Mouse (Mus musculus) hindbrain, embryonic 15.5 days (tissue): Measurements from ENCODE around the gene Gadd45b. TPM values are rescaled to one million over a fixed set of nuclear protein-coding genes. Genes with fewer than 3 reads are reported as not detected.
A peak's percentile ranks its signal among the peaks of the same experiment; 100 is the strongest.

Source experiments
- ATAC-seq: fragments of 200-750 bp; cut with Nextera tagmentation; 2 replicates; pipeline ENCODE4 v1.8.0; 2017; ENCODE audit warnings: low read depth, moderate number of reproducible peaks, moderate TSS enrichment; ENCODE audit not compliant: low FRiP score
- H3K27ac ChIP-seq: fragments of 300-500 bp; sonication (generic); replicated peaks from 2 replicates; pipeline ENCODE4 v1.5.1; 2015; ENCODE audit warnings: mild to moderate bottlenecking, inconsistent platforms
- H3K27me3 ChIP-seq: fragments of 300-500 bp; sonication (generic); 2 replicates; pipeline ENCODE4 v1.6.1; 2015; ENCODE audit warnings: control low read depth, inconsistent platforms
- H3K36me3 ChIP-seq: fragments of 300-500 bp; sonication (generic); 2 replicates; pipeline ENCODE4 v1.6.1; 2015; ENCODE audit warnings: control low read depth, inconsistent platforms
- H3K4me1 ChIP-seq: fragments of 300-500 bp; sonication (generic); replicated peaks from 2 replicates; pipeline ENCODE4 v1.6.1; 2015; ENCODE audit warnings: control low read depth, inconsistent platforms
- H3K4me2 ChIP-seq: fragments of 300-500 bp; sonication (generic); 2 replicates; pipeline ENCODE4 v1.6.1; 2015; ENCODE audit warnings: moderate library complexity, mild to moderate bottlenecking, inconsistent platforms
- H3K4me3 ChIP-seq: fragments of 300-500 bp; sonication (generic); 2 replicates; pipeline ENCODE4 v1.5.1; 2015; ENCODE audit warnings: mild to moderate bottlenecking, inconsistent platforms
- H3K9ac ChIP-seq: fragments of 300-500 bp; sonication (generic); 2 replicates; pipeline ENCODE4 v1.6.1; 2015; ENCODE audit warnings: inconsistent platforms
- H3K9me3 ChIP-seq: fragments of 300-500 bp; sonication (generic); 2 replicates; pipeline ENCODE4 v1.6.1; 2016; ENCODE audit warnings: control low read depth, inconsistent platforms
- WGBS: fragments of 180-500 bp; shearing (Covaris S2); methylation state at CpG from one replicate; pipeline ENCODE4 v1.1.7; 2015; 5-methylcytosine and 5-hydroxymethylcytosine counted together
- polyA plus RNA-seq: library from polyadenylated mRNA; unstranded; fragments of >200 nt; fragmentation: Nextera tagmentation; extraction: Ambion mirVana; gene quantifications from 2 replicates; pipeline ENCODE4 v1.2.1, GENCODE M21; 2015

Gadd45b gene
- polyA plus RNA-seq, 1 experiment from 2014 or later: 8.5 TPM

DNA sequence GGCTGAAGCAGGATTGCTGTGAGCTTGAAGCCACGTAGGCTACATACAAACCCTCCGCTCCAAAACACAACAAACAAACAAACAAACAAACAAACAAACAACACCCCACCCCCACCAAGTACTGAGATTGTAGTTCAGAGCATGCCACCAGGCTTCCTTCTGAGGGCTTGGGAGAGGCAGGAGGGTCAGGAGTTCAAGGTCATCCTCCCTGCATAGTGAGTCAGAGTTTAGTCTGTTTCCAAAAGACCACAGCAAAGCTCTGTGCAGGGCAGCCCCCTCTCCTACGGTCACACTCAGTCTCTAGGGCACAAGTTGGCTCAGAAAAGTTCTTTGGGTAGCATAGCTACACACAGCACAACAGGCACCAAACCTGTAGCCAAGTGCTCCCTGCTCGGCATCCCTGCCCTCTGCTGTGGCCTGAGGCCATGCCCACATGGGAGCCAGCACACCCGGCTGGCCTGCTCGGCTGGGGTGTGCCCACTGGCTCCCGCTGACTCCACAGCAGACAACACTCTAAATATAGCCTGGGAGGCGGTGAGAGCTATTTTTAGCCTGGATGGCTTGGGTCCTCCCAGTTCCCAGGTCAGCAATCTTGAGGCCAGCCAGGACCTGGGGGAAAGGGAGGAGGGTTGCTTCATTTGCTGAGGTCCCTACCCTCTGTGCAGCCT is 10.6 kb downstream of the Gadd45b start:
- no peak for ATAC-seq
- Histone ChIP-seq H3K9me3 (no peaks in the 10 kb centered on the region), H3K4me2 (peak overlapping the region; percentile 59), H3K4me1 (peaks cover 52% of the 10 kb centered on the region), H3K27me3 (no peaks in the 10 kb centered on the region; the same call in 1 of the 2 replicates), H3K4me3 (peak overlapping the region; percentile 32), H3K27ac (peak overlapping the region; percentile 76), H3K36me3 (no peaks in the 10 kb centered on the region), H3K9ac (peak overlapping the region; percentile 38; the same call in 1 of the 2 replicates)
- WGBS: 39% methylated on average over 8 of the region's 8 CpGs

DNA sequence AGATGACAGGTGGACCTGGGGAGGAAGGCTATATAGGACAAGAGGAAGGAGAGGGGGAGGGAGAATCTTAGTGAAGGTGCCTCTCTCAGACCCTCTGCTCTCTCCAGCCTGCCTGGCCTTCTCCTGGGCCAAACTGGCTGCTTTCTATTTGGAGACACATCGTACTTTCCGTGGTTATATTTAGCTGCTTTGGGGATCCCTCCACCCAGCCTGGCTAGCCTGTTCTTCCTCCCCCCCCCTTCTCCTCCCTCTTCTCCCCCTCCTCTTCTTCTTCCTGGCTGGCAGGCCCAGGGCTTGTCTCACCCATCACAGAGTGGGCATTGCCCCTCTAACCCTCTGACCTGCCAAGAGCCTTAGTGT is 11.1 kb downstream of the Gadd45b start:
- no peak for ATAC-seq
- 67% methylated on average over 2 of the region's 2 CpGs for WGBS
- Histone ChIP-seq H3K27ac (no peak overlapping the region), H3K9ac (no peak overlapping the region), H3K4me2 (no peak overlapping the region), H3K4me3 (no peak overlapping the region), H3K36me3 (no peaks in the 10 kb centered on the region), H3K27me3 (no peaks in the 10 kb centered on the region; the same call in 1 of the 2 replicates), H3K4me1 (peaks cover 47% of the 10 kb centered on the region), H3K9me3 (no peaks in the 10 kb centered on the region)

DNA sequence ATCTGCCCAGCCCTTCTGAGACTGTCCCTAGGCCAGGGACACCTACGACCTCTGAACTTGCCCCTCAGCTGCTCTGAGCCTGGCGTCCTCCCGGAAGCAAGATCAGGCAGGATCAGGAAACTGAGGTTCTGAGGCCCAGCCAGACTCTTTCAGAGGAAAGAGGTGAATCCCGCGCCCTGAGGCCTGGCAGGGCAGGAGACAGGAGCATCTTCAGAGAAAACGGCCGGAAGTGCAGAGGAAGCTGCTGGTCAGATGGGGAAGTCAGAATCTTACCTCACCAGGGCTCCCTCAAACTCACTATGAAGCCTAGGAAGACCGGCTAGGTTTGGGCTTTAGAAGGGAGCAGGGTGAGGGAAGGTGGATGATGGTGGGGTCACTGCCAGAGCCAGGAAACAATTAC is 13.0 kb downstream of the Gadd45b start:
- H3K9me3 ChIP-seq: no peaks in the 10 kb centered on the region
- H3K36me3 ChIP-seq: no peaks in the 10 kb centered on the region
- no peak overlapping the region for H3K4me2 ChIP-seq
- no peak for ATAC-seq
- H3K27me3 ChIP-seq: no peaks in the 10 kb centered on the region; the same call in 1 of the 2 replicates
- no peak overlapping the region for H3K4me3 ChIP-seq
- H3K4me1 ChIP-seq: peaks cover 28% of the 10 kb centered on the region
- WGBS: 67% methylated on average over 8 of the region's 8 CpGs
- H3K27ac ChIP-seq: no peak overlapping the region
- H3K9ac ChIP-seq: no peak overlapping the region

DNA sequence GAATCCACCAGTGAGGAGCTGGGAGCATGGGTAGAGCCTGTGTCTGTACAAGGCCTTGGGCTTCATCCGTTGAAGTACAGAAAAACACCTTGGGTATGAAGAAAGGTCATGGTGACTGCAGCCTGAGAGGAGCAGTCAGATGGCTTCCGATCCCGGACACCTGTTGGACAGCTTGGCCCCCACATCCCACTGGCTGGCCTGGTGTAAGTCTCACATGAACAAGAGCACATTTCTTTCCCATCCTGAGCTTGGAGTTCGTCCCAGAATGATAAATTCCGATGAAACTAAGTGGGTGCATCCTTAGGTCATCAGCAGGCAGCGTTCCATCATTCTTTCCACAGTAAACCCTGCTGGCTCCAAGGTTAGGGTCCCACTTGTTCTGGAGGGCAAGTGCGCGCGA is 13.8 kb downstream of the Gadd45b start:
- no peak for ATAC-seq
- Histone ChIP-seq H3K9me3 (no peaks in the 10 kb centered on the region), H3K27ac (no peak overlapping the region), H3K4me1 (peaks cover 22% of the 10 kb centered on the region), H3K4me2 (no peak overlapping the region), H3K36me3 (no peaks in the 10 kb centered on the region), H3K9ac (no peak overlapping the region), H3K27me3 (no peaks in the 10 kb centered on the region; the same call in 1 of the 2 replicates), H3K4me3 (no peak overlapping the region)
- 83% methylated on average over 9 of the region's 9 CpGs for WGBS

DNA sequence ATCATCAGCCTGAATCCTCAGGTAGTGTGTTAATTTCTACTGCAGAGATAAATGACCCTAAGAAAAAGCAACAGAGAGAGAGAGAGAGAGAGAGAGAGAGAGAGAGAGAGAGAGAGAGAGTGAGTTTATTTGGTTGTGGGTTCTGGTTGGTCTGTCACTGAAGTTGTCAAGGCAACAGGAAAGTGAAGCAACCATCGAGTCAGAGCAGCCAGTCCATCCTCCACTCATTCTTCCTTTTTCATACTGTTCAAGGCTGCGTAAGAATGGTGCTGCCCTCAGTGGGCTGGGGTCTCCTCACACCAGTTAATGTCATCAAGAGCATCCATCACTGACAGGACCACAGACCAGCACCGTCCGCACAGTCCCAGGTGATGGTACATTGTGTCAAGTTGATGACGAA is 14.4 kb downstream of the Gadd45b start:
- no peak for ATAC-seq
- Histone ChIP-seq H3K9ac (no peak overlapping the region), H3K4me2 (no peak overlapping the region), H3K27me3 (no peaks in the 10 kb centered on the region; the same call in 1 of the 2 replicates), H3K36me3 (no peaks in the 10 kb centered on the region), H3K4me3 (no peak overlapping the region), H3K9me3 (no peaks in the 10 kb centered on the region), H3K4me1 (peaks cover 16% of the 10 kb centered on the region), H3K27ac (no peak overlapping the region)
- 74% methylated on average over 5 of the region's 5 CpGs for WGBS

DNA sequence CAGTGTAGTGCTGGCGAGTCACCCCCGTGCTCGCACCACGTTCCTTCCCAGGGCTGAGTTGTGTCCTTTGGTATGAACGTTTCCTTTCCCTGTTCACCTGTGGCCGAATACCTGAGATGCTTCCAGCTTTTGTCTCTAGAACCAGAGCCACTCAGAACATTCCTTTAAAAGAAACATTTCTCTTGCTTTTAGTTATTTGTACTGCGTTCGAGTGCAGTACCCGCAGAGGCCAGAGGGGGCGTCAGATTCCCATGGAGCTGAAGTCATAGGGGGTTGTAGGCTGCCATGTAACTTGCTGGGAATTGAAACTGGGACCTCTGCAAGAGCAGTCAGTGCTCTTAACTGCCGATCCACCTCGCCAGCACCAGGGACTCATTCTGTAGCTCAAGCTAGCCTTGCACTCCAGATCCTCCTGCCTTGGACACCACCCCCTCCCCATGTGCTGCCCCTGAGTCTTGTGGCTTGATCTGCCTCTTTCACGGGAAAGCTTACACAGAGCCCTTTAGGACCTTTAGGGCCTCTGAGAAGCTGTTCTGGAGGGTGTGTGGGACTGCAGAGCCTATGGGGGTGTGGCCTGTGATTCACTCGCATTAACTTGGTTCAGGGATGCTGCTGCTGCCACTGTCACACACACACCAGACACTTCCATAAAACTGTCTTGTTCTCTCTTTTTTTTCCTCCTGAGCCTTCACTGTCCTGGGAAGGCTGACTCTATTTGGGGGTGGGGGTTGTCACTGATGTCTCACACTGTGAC is 17.0 kb downstream of the Gadd45b start:
- 64% methylated on average over 14 of the region's 14 CpGs for WGBS
- H3K9me3 ChIP-seq: no peaks in the 10 kb centered on the region
- no peak for ATAC-seq

DNA sequence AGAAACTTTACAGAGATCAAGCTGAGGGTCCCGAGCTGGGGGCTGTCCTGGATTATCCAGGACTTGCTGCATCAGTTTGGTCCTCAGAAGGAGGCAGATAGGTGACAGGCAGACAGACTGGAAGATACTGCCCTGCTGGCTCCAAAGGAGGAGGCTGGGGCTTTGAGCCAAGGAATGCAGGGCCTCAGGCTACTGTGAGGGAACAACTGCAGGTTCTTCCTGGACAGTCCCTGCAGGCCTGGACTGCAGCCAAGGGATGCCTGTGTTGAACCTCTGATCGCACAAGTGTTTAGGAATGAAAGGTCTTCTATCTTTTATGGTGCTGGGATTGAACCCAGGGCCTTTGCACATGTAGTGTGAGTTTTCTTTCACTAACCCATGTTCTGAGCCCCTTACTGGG is 17.9 kb downstream of the Gadd45b start:
- WGBS: 54% methylated on average over 2 of the region's 2 CpGs
- no peak overlapping the region for H3K9ac ChIP-seq

More for the DNA sequence above, 17.0 kb downstream of the Gadd45b start:
- H3K27ac ChIP-seq: no peak overlapping the region
- no peaks in the 10 kb centered on the region for H3K36me3 ChIP-seq
- no peak overlapping the region for H3K4me3 ChIP-seq
- no peak overlapping the region for H3K9ac ChIP-seq
- H3K27me3 ChIP-seq: no peaks in the 10 kb centered on the region
- no peaks in the 10 kb centered on the region for H3K4me1 ChIP-seq
- H3K4me2 ChIP-seq: no peak overlapping the region

DNA sequence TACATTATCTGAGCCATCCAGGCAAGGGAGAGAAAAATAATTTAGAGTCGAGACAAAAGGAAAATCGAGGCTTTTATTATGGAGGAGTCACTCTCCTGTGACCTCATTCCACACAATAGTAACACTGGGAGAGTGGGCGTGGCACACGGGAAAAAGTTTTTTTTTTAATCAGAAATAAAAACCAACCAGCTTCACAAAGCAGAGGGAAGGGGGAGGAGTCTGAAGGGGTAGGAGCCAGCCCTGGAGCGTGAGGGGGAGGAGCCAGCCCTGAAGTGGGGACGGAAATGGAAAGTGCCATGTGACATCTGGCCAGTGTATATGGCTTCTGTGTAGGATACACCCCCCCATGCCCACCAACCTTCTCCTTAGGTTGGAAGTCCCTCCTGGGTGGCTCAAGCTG is 18.7 kb downstream of the Gadd45b start:
- Histone ChIP-seq H3K27ac (no peak overlapping the region), H3K4me1 (no peaks in the 10 kb centered on the region), H3K27me3 (no peaks in the 10 kb centered on the region), H3K36me3 (no peaks in the 10 kb centered on the region), H3K9me3 (no peaks in the 10 kb centered on the region), H3K4me2 (no peak overlapping the region), H3K4me3 (no peak overlapping the region), H3K9ac (no peak overlapping the region)
- WGBS: 23% methylated on average over 6 of the region's 6 CpGs
- ATAC-seq: no peak

More for the DNA sequence above, 17.9 kb downstream of the Gadd45b start:
- Histone ChIP-seq H3K27me3 (no peaks in the 10 kb centered on the region), H3K9me3 (no peaks in the 10 kb centered on the region), H3K27ac (no peak overlapping the region), H3K4me3 (no peak overlapping the region), H3K36me3 (no peaks in the 10 kb centered on the region), H3K4me1 (no peaks in the 10 kb centered on the region), H3K4me2 (no peak overlapping the region)
- ATAC-seq: no peak

DNA sequence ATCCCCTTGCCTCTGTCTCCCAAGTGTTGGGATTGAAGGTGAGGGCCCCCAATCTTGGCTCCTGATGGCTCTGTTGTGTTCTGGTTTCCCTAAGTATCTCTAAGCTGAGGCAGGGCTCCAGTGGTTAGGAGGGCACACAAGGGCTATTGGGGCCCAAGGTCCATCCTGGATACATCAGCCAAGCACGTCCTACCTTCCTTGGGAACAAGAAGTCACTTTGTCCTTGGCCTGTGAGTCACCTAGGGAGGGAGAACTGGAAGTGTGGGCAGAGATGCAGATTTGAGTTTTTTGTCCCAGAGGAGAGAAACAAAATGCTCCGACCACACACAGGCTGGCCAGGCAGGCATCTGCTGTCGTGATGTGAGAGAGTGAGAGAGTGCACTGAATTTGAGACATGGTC is 19.2 kb downstream of the Gadd45b start:
- Histone ChIP-seq H3K9ac (no peak overlapping the region), H3K9me3 (no peaks in the 10 kb centered on the region), H3K27ac (no peak overlapping the region), H3K27me3 (no peaks in the 10 kb centered on the region), H3K4me3 (no peak overlapping the region), H3K4me2 (no peak overlapping the region), H3K4me1 (no peaks in the 10 kb centered on the region), H3K36me3 (no peaks in the 10 kb centered on the region)
- WGBS: 82% methylated on average over 3 of the region's 3 CpGs
- no peak for ATAC-seq

DNA sequence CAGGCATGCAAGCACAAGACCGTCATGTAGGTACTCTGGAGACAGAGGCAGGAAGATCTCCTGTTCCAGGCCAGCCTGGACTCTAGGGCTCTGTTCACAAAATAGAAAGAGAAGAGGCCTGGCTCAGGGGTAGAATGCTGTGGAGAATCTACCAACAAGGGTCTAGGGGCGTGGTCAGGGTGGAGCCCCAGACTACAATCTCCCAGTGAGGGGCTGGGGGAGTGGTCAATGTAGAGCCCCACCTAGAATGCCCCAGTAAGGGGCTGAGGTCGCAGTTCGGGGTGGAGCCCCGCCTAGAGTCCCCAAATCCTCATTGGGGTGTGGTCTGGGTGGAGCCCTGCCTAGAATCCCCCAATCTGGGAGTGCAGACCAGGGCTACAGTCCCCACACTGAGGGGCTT is 20.4 kb downstream of the Gadd45b start:
- 26% methylated on average over 5 of the region's 5 CpGs for WGBS
- no peak overlapping the region for H3K9ac ChIP-seq
- no peaks in the 10 kb centered on the region for H3K27me3 ChIP-seq
- H3K27ac ChIP-seq: no peak overlapping the region
- no peaks in the 10 kb centered on the region for H3K9me3 ChIP-seq
- H3K4me2 ChIP-seq: no peak overlapping the region
- no peak for ATAC-seq
- 0 out of 2 replicates have a peak, but pooled peaks cover 4% of the 10 kb centered on the region for H3K4me1 ChIP-seq
- H3K4me3 ChIP-seq: no peak overlapping the region
- no peaks in the 10 kb centered on the region for H3K36me3 ChIP-seq

DNA sequence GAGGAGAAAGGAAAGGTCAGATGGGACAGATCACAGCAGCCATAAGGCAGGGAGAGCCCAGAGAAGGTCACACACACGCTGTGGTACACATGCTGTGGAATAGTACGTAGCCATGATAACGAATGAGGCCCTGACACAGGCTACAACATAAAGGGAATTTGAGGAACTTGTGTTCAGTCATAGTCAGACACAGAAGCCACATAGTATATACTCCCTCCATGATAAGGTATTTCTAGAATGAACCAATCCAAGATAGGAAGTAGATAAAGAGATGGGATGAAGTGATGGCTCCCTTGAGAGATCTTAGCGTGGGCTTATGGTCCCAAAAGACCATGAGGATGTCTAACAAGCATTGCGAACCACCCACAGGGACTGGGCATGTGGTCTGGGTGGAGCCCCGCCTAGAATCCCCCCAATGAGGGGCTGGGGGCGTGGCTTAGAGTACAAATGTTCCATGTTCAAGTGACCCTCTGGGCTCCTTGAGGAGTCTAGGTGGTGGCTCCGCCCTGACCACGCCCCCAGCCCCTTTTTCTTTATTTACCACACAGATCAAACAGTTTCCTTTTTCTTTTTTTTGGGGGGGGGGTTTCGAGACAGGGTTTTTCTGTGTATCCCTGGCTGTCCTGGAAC is 22.0 kb downstream of the Gadd45b start:
- no peak overlapping the region for H3K4me3 ChIP-seq
- no peaks in the 10 kb centered on the region for H3K36me3 ChIP-seq
- H3K4me2 ChIP-seq: no peak overlapping the region
- H3K27ac ChIP-seq: no peak overlapping the region
- H3K27me3 ChIP-seq: no peaks in the 10 kb centered on the region
- WGBS: 75% methylated on average over 10 of the region's 10 CpGs
- H3K9me3 ChIP-seq: no peaks in the 10 kb centered on the region
- ATAC-seq: no peak
- no peak overlapping the region for H3K9ac ChIP-seq
- 0 out of 2 replicates have a peak, but pooled peaks cover 4% of the 10 kb centered on the region for H3K4me1 ChIP-seq

DNA sequence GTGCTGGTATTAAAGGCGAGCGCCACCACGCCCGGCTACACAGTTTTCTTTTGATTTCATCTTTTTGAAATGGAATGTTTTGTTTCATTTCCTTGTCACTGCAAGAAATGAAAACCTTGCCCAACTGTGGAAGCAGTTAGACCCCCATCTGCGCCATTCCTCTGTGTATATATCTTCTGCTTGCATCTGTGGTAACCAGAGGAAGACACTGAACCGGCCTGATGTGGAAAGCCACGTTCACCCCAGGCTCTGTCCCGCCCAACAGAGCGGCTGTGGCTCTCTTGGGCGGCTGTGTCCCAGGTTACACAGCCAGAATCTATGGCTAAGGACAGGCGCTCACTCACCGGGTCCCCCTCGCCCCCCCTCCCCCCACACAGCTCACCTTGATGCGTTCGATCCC is 22.6 kb downstream of the Gadd45b start:
- no peaks in the 10 kb centered on the region for H3K27me3 ChIP-seq
- 77% methylated on average over 15 of the region's 15 CpGs for WGBS
- H3K4me1 ChIP-seq: 0 out of 2 replicates have a peak, but pooled peaks cover 4% of the 10 kb centered on the region
- H3K4me2 ChIP-seq: no peak overlapping the region
- no peaks in the 10 kb centered on the region for H3K36me3 ChIP-seq
- ATAC-seq: no peak
- H3K4me3 ChIP-seq: no peak overlapping the region
- H3K9me3 ChIP-seq: no peaks in the 10 kb centered on the region
- H3K27ac ChIP-seq: no peak overlapping the region
- no peak overlapping the region for H3K9ac ChIP-seq
